Mouse (Mus musculus) bone marrow, adult 2 months (tissue): ENCODE data around the gene Cntnap2.

Source experiments
- CTCF ChIP-seq: fragments of 200-500 bp; IDR thresholded peaks from 2 replicates; pipeline ENCODE4 v1.5.1; 2011; ENCODE audit warnings: low read length, control low read depth; ENCODE audit not compliant: control insufficient read depth, insufficient read depth
- POLR2A ChIP-seq: fragments of 200-500 bp; IDR thresholded peaks from 2 replicates; pipeline ENCODE4 v1.6.1; 2011; ENCODE audit warnings: low read depth, mild to moderate bottlenecking, control low read depth, low read length, borderline replicate concordance; ENCODE audit not compliant: control insufficient read depth

DNA sequence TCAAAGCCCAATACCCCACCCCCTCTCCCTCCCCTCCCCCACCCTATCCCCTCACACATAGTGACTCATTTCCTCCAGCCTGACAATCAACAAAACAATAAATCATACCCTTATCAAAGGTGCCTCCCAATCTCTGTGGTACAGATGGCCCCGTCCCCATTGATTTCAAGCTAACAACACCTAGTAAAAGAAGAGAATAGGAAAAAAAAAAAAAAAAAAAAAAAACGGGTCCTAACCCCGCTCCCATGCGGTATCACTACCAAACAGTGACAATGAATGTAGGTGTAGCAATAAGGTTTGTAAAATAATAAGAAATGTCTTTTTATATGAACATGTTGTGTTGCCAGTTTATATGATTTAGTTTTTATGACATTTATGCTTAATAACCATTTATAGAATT, 2278.1 kb downstream of the Cntnap2 start:
- no peak for TF ChIP-seq CTCF
- no peak for TF ChIP-seq POLR2A
